Mouse (Mus musculus): ENCODE results near the gene Col6a3.

The Col6a3 gene

GRCm38 (mm10) chr1:90843836-90844235 lies at the start of gene Col6a3:
Gene Col6a3 (minus strand): TSS chr1:90843971.
- DNase-seq: peak; percentile 12 to 18

- no peak for DNase-seq
Observed at GRCm38 (mm10) chr1:90885771-90886460, 42.1 kb upstream of the Col6a3 start.

- no peak for DNase-seq
Observed at GRCm38 (mm10) chr1:90876486-90877270, 32.9 kb upstream of the Col6a3 start.

- DNase-seq: no peak
Observed at GRCm38 (mm10) chr1:90875961-90876360, 32.2 kb upstream of the Col6a3 start.

- no peak for DNase-seq
Observed at GRCm38 (mm10) chr1:90875371-90875770, 31.6 kb upstream of the Col6a3 start.

- DNase-seq: no peak
Observed at GRCm38 (mm10) chr1:90870581-90870980, 26.8 kb upstream of the Col6a3 start.

- DNase-seq: no peak
Observed at GRCm38 (mm10) chr1:90866734-90867133, 23.0 kb upstream of the Col6a3 start.

GRCm38 (mm10) chr1:90855880-90856279 lies 12.1 kb upstream of the Col6a3 start:
- no peak for DNase-seq

- peak in 1 of 2 experiments; percentile 6 for DNase-seq
Observed at GRCm38 (mm10) chr1:90849836-90850235, 6.1 kb upstream of the Col6a3 start.

- no peak for DNase-seq
Observed at GRCm38 (mm10) chr1:90845206-90845605, 1.4 kb upstream of the Col6a3 start.

- DNase-seq: no peak
Observed at GRCm38 (mm10) chr1:90842789-90843587, 783 bp downstream of the Col6a3 start.

GRCm38 (mm10) chr1:90840250-90840649 lies 3.5 kb downstream of the Col6a3 start:
- DNase-seq: peak; percentile 9 to 11

- no peak for DNase-seq
Observed at GRCm38 (mm10) chr1:90838657-90839056, 5.1 kb downstream of the Col6a3 start.

GRCm38 (mm10) chr1:90838221-90838620 lies 5.5 kb downstream of the Col6a3 start:
- no peak for DNase-seq

- no peak for DNase-seq
Observed at GRCm38 (mm10) chr1:90836178-90836740, 7.5 kb downstream of the Col6a3 start.

GRCm38 (mm10) chr1:90834701-90835100 lies 9.1 kb downstream of the Col6a3 start:
- no peak for DNase-seq

- DNase-seq: no peak
Observed at GRCm38 (mm10) chr1:90830006-90830405, 13.8 kb downstream of the Col6a3 start.

GRCm38 (mm10) chr1:90813226-90813625 lies 30.5 kb downstream of the Col6a3 start:
- no peak for DNase-seq

- DNase-seq: no peak
Observed at GRCm38 (mm10) chr1:90808930-90809329, 34.8 kb downstream of the Col6a3 start.

- no peak for DNase-seq
Observed at GRCm38 (mm10) chr1:90803104-90803503, 40.7 kb downstream of the Col6a3 start.

GRCm38 (mm10) chr1:90801067-90801466 lies 42.7 kb downstream of the Col6a3 start:
- DNase-seq: no peak

GRCm38 (mm10) chr1:90800466-90800865 lies 43.3 kb downstream of the Col6a3 start:
- DNase-seq: no peak

- DNase-seq: no peak
Observed at GRCm38 (mm10) chr1:90797276-90797891, 46.4 kb downstream of the Col6a3 start.
